Mouse (Mus musculus): Measurements from ENCODE around the gene Pdcd1lg2. TPM values are rescaled to one million over a fixed set of nuclear protein-coding genes. Genes with fewer than 3 reads are reported as not detected.

Gene Pdcd1lg2
- total and polyA plus RNA-seq, 3 experiments, result 1.7 to 5.4 TPM; not detected in 1

GRCm38 (mm10) chr19:29383368-29383767 lies 27.4 kb upstream of the Pdcd1lg2 start:
- TF ChIP-seq MAZ (IDR thresholded peaks at IDR 0.05; ENCODE audit: low read depth, low read length), result no peak
- no peak for TF ChIP-seq POLR2A (IDR thresholded peaks at IDR 0.05; ENCODE audit: control insufficient read depth in 1 of 2, insufficient read depth in 1 of 2, low read depth in 1 of 2, low read length in 2 of 2, poor library complexity in 1 of 2)
- TF ChIP-seq ZMIZ1 (IDR thresholded peaks at IDR 0.05; ENCODE audit: low read depth, low read length), result no peak
- TF ChIP-seq TCF12 (IDR thresholded peaks at IDR 0.05; ENCODE audit: low read depth, low read length), result no peak
- TF ChIP-seq CHD2 (IDR thresholded peaks at IDR 0.05; ENCODE audit: low read length), result no peak
- TF ChIP-seq NELFE (IDR thresholded peaks at IDR 0.05; ENCODE audit: low read depth, low read length), result no peak
- TF ChIP-seq ETS1 (IDR thresholded peaks at IDR 0.05; ENCODE audit: low read depth, low read length), result 0 out of 2 replicates have a peak, but pooled peaks have one; percentile 6
- Histone ChIP-seq H3K4me3 (ENCODE audit: control insufficient read depth in 1 of 2, insufficient read depth in 1 of 2, low read depth in 2 of 2, low read length in 2 of 2) (no peak overlapping the region), H3K36me3 (ENCODE audit: control insufficient read depth in 1 of 2, insufficient read depth in 2 of 2, low read length in 2 of 2) (peaks cover 4 to 22% of the 10 kb centered on the region in 2 experiments; a peak in 3 of 4 replicates), H3K27me3 (ENCODE audit: control insufficient read depth in 1 of 2, insufficient read depth in 2 of 2, low read length in 2 of 2) (no peaks in the 10 kb centered on the region), H3K9me3 (replicated peaks; ENCODE audit: insufficient read depth, low read length) (no peaks in the 10 kb centered on the region), H3K79me2 (ENCODE audit: control insufficient read depth, insufficient read depth, low read length, poor library complexity) (no peaks in the 10 kb centered on the region), H3K4me1 (ENCODE audit: control insufficient read depth in 1 of 2, insufficient read depth in 2 of 2, low read length in 2 of 2) (peaks cover 17 to 23% of the 10 kb centered on the region in 2 experiments), H3K9ac (ENCODE audit: control insufficient read depth, low read depth, low read length, poor library complexity, severe bottlenecking) (no peak overlapping the region), H3K27ac (ENCODE audit: control insufficient read depth, low read depth, low read length) (no peak overlapping the region; the same call in 1 of the 2 replicates)
- DNase-seq (ENCODE audit: low read depth, low spot score), result no peak

- Histone ChIP-seq H3K27ac (ENCODE audit: control insufficient read depth, low read depth, low read length) (peak overlapping the region; percentile 54), H3K9ac (ENCODE audit: control insufficient read depth, low read depth, low read length, poor library complexity, severe bottlenecking) (peak overlapping the region; percentile 23; the same call in 1 of the 2 replicates)
- TF ChIP-seq POLR2AphosphoS2 (IDR thresholded peaks at IDR 0.05; ENCODE audit: low read length) (peak; percentile 57; the same call in 1 of the 2 replicates), GATA1 (IDR thresholded peaks at IDR 0.05; ENCODE audit: low read depth, low read length) (peak; percentile 65), USF2 (IDR thresholded peaks at IDR 0.05; ENCODE audit: borderline replicate concordance in 1 of 2, insufficient read depth in 1 of 2, low read depth in 1 of 2, low read length in 2 of 2) (no peak), MAFK (IDR thresholded peaks at IDR 0.05; ENCODE audit: borderline replicate concordance, low read depth, low read length) (peak; percentile 72; the same call in 1 of the 2 replicates), POLR2AphosphoS5 (IDR thresholded peaks at IDR 0.05; ENCODE audit: borderline replicate concordance, low read depth, low read length) (no peak), USF1 (IDR thresholded peaks at IDR 0.05; ENCODE audit: low read depth, low read length) (no peak), MXI1 (IDR thresholded peaks at IDR 0.05; ENCODE audit: low read depth, low read length) (peak; percentile 77; the same call in 1 of the 2 replicates), JUND (IDR thresholded peaks at IDR 0.05; ENCODE audit: low read depth, low read length) (no peak), KAT2A (conservative IDR thresholded peaks at IDR 0.05; ENCODE audit: low read depth, low read length) (no peak; the same call in 1 of the 2 replicates), CTCF (IDR thresholded peaks at IDR 0.05 in 2 of 3, conservative IDR thresholded peaks at IDR 0.05 in 1 of 3; ENCODE audit: control insufficient read depth in 1 of 3, insufficient read depth in 1 of 3, low read depth in 2 of 3, low read length in 3 of 3, poor library complexity in 1 of 3, severe bottlenecking in 1 of 3) (no peak), MYB (IDR thresholded peaks at IDR 0.05; ENCODE audit: low read depth, low read length) (no peak), MEF2A (IDR thresholded peaks at IDR 0.05; ENCODE audit: extremely low read depth, insufficient replicate concordance, low read depth, low read length, poor library complexity, severe bottlenecking) (peak; percentile 68; the same call in 1 of the 2 replicates), ETS1 (IDR thresholded peaks at IDR 0.05; ENCODE audit: low read depth, low read length) (peak; percentile 92), CHD2 (IDR thresholded peaks at IDR 0.05; ENCODE audit: low read length) (no peak), EP300 (IDR thresholded peaks at IDR 0.05; ENCODE audit: low read depth in 1 of 2, low read length in 2 of 2) (peak; percentile 71 to 93), CHD1 (IDR thresholded peaks at IDR 0.05; ENCODE audit: low read depth, low read length) (no peak), ELF1 (IDR thresholded peaks at IDR 0.05; ENCODE audit: low read depth, low read length) (0 out of 2 replicates have a peak, but pooled peaks have one; percentile 7), SMC3 (IDR thresholded peaks at IDR 0.05; ENCODE audit: low read depth, low read length) (0 out of 2 replicates have a peak, but pooled peaks have one; percentile 16), ZNF384 (IDR thresholded peaks at IDR 0.05; ENCODE audit: low read depth, low read length) (no peak), RCOR1 (IDR thresholded peaks at IDR 0.05; ENCODE audit: low read depth, low read length) (peak; percentile 77; the same call in 1 of the 2 replicates), MAX (IDR thresholded peaks at IDR 0.05; ENCODE audit: low read length) (no peak), BHLHE40 (IDR thresholded peaks at IDR 0.05; ENCODE audit: borderline replicate concordance, low read depth, low read length) (no peak), TBP (IDR thresholded peaks at IDR 0.05; ENCODE audit: low read depth, low read length) (no peak), ZKSCAN1 (IDR thresholded peaks at IDR 0.05; ENCODE audit: low read depth, low read length) (no peak), UBTF (IDR thresholded peaks at IDR 0.05; ENCODE audit: borderline replicate concordance, insufficient read depth, low read depth, low read length) (no peak), ZC3H11A (IDR thresholded peaks at IDR 0.05; ENCODE audit: low read depth, low read length) (no peak; the same call in 1 of the 2 replicates)
Observed at GRCm38 (mm10) chr19:29384412-29384811, 26.3 kb upstream of the Pdcd1lg2 start.

More at GRCm38 (mm10) chr19:29384412-29384811, 26.3 kb upstream of the Pdcd1lg2 start:
- H3K4me3 ChIP-seq (ENCODE audit: control insufficient read depth in 1 of 2, insufficient read depth in 1 of 2, low read depth in 2 of 2, low read length in 2 of 2), result peak overlapping the region in 1 of 2 experiments; percentile 14; a peak in 1 of 4 replicates
- peaks cover 4 to 22% of the 10 kb centered on the region in 2 experiments; a peak in 3 of 4 replicates for H3K36me3 ChIP-seq (ENCODE audit: control insufficient read depth in 1 of 2, insufficient read depth in 2 of 2, low read length in 2 of 2)
- peaks cover 17 to 23% of the 10 kb centered on the region in 2 experiments for H3K4me1 ChIP-seq (ENCODE audit: control insufficient read depth in 1 of 2, insufficient read depth in 2 of 2, low read length in 2 of 2)
- H3K27me3 ChIP-seq (ENCODE audit: control insufficient read depth in 1 of 2, insufficient read depth in 2 of 2, low read length in 2 of 2), result no peaks in the 10 kb centered on the region
- DNase-seq (ENCODE audit: low read depth, low spot score), result peak; percentile 58
- H3K9me3 ChIP-seq (replicated peaks; ENCODE audit: insufficient read depth, low read length), result no peaks in the 10 kb centered on the region
- H3K79me2 ChIP-seq (ENCODE audit: control insufficient read depth, insufficient read depth, low read length, poor library complexity), result no peaks in the 10 kb centered on the region

Measured in MEL (cell line).